Mouse (Mus musculus): Measurements from ENCODE around the gene Faim2. TPM values are rescaled to one million over a fixed set of nuclear protein-coding genes. Genes with fewer than 3 reads are reported as not detected.

Faim2 gene
- polyA plus RNA-seq (2012; rRNA removed) = 161 and 168 TPM in 2 replicates

DNA sequence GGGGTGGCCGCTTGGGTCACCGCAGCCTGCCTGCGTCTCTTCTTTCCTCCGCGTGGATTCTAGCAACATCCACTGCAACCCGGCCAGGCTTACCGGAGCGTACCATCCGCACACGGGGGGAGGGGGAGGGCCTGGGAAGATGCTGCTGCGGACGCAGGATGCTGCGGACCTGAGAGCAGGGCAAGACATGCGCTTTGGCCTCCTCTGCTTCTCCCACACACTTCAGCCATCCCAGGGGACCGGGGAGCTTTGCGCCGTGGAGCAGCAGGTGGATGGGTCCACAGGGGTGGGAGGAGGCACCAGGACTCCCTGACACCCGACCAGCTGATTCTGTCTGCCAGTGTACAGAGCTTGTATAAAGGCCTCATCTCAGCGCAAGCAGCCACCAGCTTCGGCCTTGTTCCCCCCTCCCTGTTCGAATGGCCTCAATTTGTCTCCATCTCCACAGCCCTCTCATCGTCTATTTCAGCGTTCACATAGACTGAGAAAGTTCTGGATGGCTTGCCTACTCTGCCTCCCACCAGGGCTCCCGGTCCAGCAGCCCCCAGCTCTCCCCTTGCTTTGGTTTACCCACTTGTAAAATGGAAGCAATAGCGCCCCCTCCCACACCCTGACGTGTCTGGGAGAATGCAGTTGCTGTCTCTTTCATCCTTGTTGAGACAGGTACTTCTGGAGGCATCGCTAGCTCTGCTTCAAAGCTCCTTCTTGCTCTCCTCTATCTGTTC lies at the start of gene Faim2:
TSS of gene Faim2 (minus strand) at position 537 of the 725 bp plus-strand sequence.
- peak; percentile 60 to 79 for DNase-seq (ENCODE audit: extremely low spot score in 1 of 2, low spot score in 1 of 2)

DNA sequence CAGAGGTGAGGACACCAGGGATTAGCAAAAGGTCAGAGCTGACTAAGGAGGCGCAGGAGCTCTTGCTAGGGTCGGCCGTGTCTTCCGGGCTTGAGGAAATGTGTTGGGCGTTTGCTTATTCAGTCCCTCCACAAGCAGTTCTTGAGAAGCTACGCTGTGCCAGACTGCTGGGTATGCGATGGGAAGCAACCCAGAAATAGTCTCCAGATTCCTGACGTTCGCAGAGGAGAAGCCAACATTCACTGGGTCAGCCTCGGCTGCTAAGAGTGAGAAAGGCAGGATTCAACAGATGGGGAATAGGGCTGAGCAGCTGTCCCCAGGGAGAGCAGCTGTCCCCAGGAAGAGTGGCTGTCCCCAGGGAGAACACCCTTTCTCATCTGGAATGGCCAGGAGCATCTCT lies 41.2 kb upstream of the Faim2 start:
- DNase-seq (ENCODE audit: extremely low spot score in 1 of 2, low spot score in 1 of 2) = peak in 1 of 2 experiments; percentile 56

DNA sequence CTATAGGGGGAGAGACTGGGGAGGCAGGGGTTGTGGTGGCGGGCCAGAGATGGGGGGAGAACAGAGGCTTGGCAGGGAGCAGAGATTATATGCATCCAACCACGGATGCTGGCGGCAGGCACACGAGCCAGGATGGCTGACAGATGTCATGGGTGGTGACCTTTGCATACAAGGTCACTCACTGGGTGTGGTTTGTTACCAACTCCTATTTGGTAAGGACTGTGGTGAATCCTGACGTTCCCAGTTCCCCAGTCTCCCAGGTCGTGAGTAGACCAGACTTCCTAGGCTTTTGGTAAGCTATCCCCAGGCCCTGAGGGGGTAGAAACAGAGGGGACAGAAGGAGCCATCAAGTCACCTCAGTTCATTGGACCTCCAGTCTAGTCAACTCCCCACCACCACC lies 40.7 kb upstream of the Faim2 start:
- no peak for DNase-seq (ENCODE audit: extremely low spot score in 1 of 2, low spot score in 1 of 2)

DNA sequence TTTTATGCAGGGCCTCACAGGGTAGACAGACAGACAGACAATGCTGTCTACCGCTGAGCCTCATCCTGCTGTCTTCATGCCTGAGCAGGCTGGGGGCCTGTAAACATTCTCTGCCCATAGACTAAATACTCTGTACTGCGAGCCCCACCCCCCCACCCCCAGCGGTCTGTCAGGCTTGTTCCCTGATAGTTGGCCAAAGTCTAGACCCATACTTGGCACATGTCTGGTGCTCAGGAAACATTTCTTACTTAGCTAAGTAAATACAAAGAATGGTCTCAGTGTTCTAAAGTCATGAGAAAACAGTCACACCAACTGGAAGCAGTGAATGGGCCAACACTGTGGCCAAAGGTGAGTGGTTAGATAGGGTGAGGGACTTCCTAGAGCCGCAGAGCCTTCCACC lies 39.4 kb upstream of the Faim2 start:
- DNase-seq (ENCODE audit: extremely low spot score in 1 of 2, low spot score in 1 of 2) = no peak

DNA sequence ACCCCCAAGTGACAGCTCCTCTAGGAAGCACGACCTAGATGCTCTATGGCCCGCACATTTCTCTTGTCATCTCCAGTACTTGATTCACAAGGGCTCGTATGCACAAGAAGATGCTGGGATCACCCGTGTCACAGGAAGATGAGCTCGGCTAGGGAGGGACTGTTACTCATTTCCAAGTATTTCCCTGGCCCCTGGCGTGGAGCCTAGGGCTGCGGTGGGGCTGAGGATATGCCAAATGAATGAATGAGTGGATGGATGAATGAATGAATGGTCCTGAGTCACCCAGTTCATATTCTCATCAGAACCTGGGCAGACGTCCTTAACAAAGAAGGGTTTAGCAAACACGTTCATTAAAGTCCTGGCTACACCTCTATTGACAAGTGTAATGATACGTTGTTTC lies 32.3 kb upstream of the Faim2 start:
- no peak for DNase-seq (ENCODE audit: extremely low spot score in 1 of 2, low spot score in 1 of 2)

DNA sequence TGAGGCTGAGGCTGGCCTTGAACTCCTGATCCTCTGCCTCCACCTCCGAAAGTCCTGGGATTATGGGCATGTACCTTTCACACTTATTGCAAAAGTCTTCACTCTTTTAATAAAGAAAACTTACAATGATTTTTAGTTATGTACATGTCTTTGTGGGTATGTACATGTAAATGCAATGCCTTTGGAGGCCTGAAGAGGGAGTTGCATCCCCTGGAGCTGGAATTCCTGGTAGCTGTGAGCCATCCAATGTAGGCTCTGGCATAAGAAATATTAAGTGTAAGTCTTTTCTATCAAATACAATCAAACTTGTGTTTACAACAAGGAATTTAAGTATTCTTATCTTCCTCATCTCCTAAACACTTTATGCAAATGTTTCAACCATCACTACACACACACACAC lies 31.0 kb upstream of the Faim2 start:
- no peak for DNase-seq (ENCODE audit: extremely low spot score in 1 of 2, low spot score in 1 of 2)

DNA sequence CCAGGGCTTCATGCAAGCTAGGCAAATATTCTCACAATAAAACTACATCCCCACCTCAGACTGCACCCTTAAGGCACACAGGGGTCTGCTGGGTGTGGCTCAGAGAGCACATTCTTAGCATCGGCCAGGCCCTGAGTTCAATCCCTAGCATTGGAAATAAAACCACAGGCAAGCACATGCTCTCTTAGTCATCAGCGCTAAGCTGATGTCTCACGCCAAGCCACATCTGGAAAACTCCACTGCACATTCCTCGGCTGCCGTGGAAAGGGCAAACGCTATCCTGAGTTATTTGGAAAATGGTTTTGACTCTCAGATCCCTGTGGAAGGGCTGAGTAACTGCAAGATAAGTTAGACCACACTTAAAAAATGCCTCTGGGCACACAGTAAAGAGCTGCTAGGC lies 25.8 kb upstream of the Faim2 start:
- DNase-seq (ENCODE audit: extremely low spot score in 1 of 2, low spot score in 1 of 2) = no peak

DNA sequence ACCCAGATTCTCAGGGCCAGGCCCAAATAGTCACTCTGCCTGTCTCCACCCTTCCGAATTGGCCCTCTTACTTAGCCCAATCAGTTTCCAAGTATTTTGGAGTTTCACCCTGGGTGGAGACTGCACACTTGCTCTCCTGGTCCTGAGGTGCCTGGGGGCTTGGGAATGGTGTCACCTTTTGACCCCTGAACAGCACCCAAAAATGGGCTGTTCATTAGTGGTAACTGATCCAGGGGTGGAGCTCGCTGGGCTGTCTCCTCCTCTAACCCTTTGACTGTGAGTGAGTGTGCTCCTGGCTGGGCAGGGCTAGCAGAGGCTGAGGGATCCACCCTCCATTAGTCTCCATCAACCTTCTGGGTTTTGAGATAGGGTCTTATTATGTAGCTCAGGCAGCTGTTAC lies 21.9 kb upstream of the Faim2 start:
- DNase-seq (ENCODE audit: extremely low spot score in 1 of 2, low spot score in 1 of 2) = no peak

DNA sequence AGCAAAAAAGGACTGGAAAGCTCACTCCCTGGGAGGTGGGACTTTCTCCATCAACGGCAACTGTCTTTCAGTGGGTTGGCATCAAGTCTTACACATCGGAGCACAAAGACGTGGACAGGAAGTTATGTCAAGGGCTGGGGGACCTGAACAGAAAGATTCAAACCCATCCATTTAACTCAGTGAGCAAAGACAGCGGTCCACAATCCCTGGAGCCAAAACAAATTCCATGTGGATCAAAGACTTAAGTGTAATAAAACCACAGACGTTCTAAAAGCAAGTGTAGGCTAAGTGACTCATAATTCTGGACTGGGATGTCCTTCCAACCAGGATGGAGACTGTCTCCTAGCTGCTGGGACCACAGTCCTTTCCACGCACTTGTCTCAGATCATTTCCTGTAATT lies 19.8 kb upstream of the Faim2 start:
- no peak for DNase-seq (ENCODE audit: extremely low spot score in 1 of 2, low spot score in 1 of 2)

DNA sequence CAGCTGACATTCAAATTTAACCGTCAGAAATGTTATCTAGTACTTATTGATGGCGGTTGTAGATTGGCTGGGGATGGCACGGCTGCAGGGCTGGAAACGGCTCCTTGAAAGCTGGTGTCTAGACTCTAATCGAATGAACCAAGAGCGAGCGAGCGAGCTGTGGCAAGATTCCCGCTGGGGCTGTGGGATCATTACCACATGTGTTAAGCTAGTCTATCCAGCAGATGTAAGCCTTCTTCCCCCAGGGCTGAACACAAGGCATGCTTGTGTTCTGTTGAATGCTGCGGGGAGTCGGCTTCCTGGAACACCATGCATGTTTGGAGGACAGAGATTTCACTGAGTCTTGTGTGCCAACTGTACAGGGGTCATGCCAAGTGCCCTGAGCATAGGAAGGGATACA lies 18.6 kb upstream of the Faim2 start:
- no peak for DNase-seq (ENCODE audit: extremely low spot score in 1 of 2, low spot score in 1 of 2)

DNA sequence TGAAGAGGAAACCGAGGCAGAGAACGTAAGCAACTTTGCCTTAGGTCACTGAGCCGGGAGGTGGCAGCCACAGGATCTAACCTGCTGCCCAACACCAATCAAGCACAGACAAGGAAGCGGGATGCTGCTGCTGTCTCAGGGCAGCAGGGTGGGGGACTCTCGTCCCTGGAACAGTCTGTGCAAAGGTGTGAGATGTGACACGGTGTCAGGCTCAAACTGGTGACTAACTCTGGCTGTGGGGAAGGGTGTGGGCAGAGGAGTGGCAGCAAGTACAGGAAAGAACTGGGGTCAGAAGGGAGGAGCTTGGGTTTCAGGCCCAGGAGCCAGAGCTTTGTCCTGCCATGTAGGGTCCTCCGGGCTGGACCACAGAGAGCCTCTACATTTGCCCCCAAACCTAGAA lies 16.1 kb upstream of the Faim2 start:
- no peak for DNase-seq (ENCODE audit: extremely low spot score in 1 of 2, low spot score in 1 of 2)

DNA sequence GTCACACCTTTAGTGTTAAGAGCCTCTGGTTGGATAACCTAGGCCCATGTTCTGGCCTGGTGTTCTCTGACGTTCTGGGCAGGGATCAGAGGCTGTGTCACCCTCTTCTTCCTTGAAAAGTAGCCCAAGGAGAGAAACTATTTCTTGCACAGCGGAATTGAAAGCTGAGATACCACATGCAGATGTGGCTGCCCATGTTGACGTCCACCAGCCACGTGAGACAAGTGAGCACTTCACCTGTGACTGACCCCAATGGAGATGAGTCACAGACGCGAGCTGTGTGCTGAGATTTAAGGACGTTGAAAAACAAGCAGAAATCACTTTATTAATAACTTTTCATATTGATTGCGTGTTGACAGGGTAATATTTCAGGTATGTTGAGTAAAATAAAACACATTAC lies 11.9 kb upstream of the Faim2 start:
- no peak for DNase-seq (ENCODE audit: extremely low spot score in 1 of 2, low spot score in 1 of 2)

DNA sequence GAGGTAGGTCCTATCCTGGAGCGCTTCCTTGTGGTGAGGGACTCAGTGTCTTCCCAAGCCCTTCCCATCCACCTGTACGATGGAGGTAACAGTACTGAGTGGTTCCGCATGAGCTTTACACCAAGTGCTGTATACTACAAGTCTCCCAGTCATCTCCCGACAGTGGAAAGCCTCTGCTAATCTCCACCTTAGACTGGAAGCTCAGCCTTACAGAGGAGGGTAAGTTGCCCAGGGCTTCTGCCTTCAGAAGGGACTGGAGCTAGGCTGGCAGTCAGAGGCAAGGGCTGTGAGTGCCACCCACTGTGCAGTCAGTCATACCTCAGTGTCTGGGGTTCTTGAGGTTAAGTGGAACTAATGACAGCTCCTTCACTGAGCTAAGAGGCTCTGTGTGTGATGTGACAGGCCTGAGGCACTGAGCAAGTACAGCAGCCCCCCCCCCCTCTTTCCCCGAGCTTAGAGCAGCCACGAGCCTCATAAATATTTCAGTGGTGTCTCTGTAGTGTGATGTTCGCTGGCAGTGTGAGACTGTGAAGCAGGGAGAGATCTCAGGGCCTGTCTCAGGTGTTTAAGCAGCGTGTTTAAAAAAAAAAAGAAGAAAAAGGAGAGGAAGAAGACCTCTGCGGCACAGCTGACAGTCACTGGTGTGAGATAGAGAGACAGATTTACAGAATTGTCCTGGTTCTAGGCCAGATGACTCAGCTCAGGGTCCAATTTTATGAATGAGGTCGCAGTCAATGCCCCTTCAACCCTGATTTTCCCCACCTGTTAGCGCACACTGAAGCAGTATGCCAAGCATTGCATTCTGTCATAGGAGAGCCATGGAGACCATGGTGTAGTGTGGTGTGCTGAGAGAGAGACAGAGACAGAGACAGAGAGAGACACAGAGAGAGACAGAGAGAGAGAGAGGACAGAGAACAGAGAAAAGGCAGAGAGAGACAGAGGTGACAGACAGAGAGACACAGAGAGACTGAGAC lies 9.2 kb upstream of the Faim2 start:
- DNase-seq (ENCODE audit: extremely low spot score in 1 of 2, low spot score in 1 of 2) = no peak

DNA sequence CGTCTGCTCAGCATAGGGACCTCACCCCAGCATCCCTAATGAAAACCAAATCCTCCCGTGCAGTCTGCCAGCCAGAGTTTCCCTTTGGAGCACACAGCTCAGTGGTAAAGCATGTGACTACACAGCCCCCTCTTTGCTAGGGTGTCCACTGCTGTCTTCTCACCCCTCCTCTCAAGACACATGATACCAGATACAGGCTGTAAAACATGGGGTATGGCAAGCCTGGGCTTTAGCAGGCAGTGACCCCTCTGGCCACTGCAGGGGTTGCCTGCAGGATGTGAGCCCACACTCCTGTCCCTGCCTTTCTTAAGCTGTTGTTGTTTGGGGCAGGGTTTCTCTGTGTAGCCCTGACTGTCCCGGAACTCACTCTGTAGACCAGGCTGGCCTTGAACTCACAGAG lies 4.1 kb upstream of the Faim2 start:
- DNase-seq (ENCODE audit: extremely low spot score in 1 of 2, low spot score in 1 of 2) = no peak

DNA sequence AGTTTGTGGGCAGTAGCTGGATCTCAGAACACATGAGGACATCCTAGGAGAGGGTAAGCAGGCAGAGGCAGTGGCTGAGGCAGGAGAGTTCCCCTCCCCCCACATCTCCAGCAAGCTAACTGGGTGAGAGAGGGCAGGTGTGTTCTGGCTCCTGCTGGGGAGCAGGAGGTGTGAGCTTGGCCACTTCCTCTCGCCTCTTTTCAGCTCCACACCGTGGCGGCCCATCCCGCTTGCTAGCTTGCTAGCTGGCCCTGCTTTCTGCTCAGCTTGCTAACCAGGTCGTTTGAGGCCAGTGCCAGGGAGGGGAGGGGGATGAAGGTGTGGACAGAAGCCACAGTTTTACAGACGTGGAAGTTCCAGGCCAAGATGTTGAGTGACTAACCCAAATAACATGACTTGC lies 3.2 kb upstream of the Faim2 start:
- no peak for DNase-seq (ENCODE audit: extremely low spot score in 1 of 2, low spot score in 1 of 2)

DNA sequence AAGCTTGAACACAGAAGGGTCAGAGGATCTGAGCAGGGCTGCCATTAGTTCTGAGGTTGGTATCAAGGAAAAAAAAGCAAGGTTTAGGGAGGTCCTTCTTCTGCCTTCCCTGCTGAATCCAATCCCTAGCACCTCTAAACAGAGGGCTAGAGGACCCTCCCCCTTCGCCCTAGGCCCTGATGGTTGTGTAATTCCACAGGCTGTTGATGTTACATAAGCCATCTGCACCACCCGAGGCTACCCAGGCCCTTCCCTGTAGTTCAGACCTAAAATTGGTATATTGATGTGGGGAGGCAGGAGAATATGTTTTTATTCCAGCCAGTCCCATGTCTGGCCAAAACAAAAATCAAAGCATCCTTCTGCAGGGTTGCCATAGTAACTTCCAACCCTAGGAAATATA lies 1.3 kb downstream of the Faim2 start:
- DNase-seq (ENCODE audit: extremely low spot score in 1 of 2, low spot score in 1 of 2) = peak in 1 of 2 experiments; percentile 68

DNA sequence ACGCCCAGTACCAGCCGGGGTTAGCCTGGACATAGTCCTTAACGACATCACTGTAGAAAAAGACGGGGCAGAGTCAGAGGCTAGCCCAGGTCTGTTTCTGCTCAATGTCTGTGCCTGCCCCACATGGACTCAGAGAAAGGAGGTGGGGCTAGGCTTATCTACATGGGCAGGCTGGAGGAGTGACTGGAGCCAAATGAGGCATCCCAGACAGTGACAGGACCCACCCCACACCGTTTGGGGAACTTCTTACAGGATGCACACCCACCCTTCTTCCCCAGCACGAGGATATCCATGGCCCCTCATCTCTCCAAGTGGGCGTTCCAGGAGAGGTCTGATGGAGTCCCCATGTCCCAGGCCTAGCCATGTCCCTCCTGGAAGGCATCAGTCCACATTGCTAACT lies 7.7 kb downstream of the Faim2 start:
- no peak for DNase-seq (ENCODE audit: extremely low spot score in 1 of 2, low spot score in 1 of 2)

DNA sequence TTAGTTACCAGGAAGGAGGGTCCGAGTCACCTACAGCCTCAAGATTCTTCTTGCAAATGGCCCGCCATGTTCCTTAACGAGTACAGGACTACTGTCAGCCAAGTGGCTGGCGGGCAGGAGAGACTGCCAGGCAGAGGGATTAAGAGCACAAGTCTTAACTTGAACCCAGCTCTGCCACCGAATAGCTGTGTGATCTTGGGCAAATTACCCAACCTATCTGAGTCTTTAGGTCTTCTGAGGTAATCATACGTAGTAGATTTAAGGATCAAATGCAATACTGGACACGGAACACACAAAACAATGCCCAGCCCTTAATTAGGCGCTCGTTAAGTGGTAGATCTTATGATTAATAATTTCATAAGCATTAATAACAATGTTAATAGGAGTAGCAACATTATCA lies 8.3 kb downstream of the Faim2 start:
- DNase-seq (ENCODE audit: extremely low spot score in 1 of 2, low spot score in 1 of 2) = no peak

DNA sequence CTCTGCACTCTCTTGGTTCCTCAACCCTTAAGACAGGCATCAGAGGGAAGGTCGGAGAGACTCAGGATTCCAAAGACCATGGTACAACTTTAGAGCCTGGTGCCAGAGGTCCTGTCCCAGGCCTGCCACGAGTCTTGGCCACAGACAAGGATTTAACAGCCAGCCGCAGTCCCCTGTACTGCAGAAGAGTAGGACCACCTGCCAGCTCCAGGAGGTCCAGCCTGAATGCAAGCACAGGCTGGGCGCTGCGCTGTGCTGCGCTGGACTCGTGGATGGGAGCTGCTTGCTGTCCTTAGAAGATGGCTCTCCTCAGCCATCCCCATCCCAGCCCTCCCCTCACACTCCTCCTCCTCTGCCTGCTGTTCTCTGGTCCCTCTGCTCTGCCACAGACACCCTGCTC lies 10.2 kb downstream of the Faim2 start:
- DNase-seq (ENCODE audit: extremely low spot score in 1 of 2, low spot score in 1 of 2) = no peak

DNA sequence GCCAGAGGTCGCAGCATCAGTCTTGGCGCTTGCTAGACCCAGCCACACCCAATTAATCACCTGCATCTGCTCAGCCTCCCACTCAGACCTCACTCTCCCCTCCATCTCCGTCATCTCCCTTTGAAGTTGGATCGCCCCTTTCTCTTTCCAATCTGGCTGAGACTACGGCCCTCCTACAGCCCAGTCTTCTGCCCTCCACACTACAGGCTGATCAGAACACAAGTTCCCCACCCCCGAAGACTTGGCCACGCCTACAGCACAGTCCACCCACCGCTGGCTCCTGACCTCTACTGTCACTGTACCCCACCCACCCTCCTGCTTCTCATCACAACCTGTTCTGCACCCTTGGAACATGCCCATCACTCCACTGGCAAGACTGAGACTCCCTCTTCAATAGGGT lies 11.2 kb downstream of the Faim2 start:
- no peak for DNase-seq (ENCODE audit: extremely low spot score in 1 of 2, low spot score in 1 of 2)

DNA sequence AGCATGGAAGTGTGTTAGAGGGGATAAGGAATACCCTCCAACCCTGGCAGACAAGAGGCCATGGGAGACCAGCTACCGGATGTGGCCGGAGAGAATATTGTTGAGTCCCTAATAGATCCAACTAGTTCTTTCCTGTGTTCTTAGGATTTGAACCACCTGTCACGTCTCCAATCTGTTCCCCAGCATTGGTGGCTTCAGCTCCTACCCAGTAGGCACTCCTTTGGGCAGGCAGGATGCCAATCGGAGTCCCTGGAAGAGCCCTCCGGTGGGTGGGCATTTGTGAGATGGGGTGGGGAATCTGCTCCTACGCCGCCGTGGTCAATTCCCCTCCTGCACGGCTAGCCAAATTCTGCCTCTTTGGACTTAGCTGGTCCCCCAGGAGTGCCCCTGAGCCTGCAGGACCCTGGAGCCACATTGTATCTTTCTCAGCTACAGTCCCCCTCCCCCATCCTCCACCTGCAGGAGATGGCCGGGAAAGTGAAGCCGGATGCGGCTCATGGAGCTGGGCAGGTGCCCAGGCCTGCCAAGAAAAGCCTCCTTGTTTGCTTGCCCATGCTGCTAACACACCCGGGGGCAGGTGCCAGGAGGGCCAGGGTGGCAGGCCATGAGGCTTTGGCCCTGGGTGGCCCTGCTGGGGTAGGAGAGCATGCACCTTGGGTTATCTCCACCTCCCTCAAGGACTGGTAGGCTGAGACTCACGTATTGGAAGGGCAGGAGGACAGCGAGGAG lies 16.0 kb downstream of the Faim2 start:
- no peak for DNase-seq (ENCODE audit: extremely low spot score in 1 of 2, low spot score in 1 of 2)

Measured in frontal cortex, adult 2 months (tissue).